Mouse (Mus musculus) midbrain, embryonic 16.5 days (tissue): ENCODE results near the gene Smarcb1. TPM values are rescaled to one million over a fixed set of nuclear protein-coding genes. Genes with fewer than 3 reads are reported as not detected.

Experiments
- ATAC-seq: fragments of 200-750 bp; cut with Nextera tagmentation; 2 replicates; pipeline ENCODE4 v1.8.0; 2017; ENCODE audit warnings: moderate TSS enrichment
- H3K27ac ChIP-seq: fragments of 300-500 bp; sonication (generic); 2 replicates; pipeline ENCODE4 v1.5.1; 2014; ENCODE audit warnings: mild to moderate bottlenecking, low read length, mixed read lengths
- H3K27me3 ChIP-seq: fragments of 300-500 bp; sonication (generic); 2 replicates; pipeline ENCODE4 v1.6.1; 2014; ENCODE audit warnings: low read depth, low read length, mixed read lengths; ENCODE audit not compliant: control insufficient read depth, insufficient read depth
- H3K36me3 ChIP-seq: fragments of 300-500 bp; sonication (generic); 2 replicates; pipeline ENCODE4 v1.6.1; 2014; ENCODE audit warnings: mild to moderate bottlenecking, low read length, moderate library complexity, mixed read lengths; ENCODE audit not compliant: control insufficient read depth, insufficient read depth
- H3K4me1 ChIP-seq: fragments of 300-500 bp; sonication (generic); 2 replicates; pipeline ENCODE4 v1.6.1; 2014; ENCODE audit warnings: mild to moderate bottlenecking, low read length, mixed read lengths; ENCODE audit not compliant: control insufficient read depth, insufficient read depth
- H3K4me2 ChIP-seq: fragments of 300-500 bp; sonication (generic); 2 replicates; pipeline ENCODE4 v1.6.1; 2014; ENCODE audit warnings: mild to moderate bottlenecking, low read length, mixed read lengths
- H3K4me3 ChIP-seq: fragments of 300-500 bp; sonication (generic); 2 replicates; pipeline ENCODE4 v1.5.1; 2014; ENCODE audit warnings: low read depth, mild to moderate bottlenecking, low read length, moderate library complexity, mixed read lengths
- H3K9ac ChIP-seq: fragments of 300-500 bp; sonication (generic); 2 replicates; pipeline ENCODE4 v1.6.1; 2014; ENCODE audit warnings: low read depth, low read length, mixed read lengths
- H3K9me3 ChIP-seq: fragments of 300-500 bp; sonication (generic); replicated peaks from 2 replicates; pipeline ENCODE4 v1.6.1; 2014; ENCODE audit warnings: mild to moderate bottlenecking, low read length, mixed read lengths; ENCODE audit not compliant: control insufficient read depth, poor library complexity, severe bottlenecking
- WGBS: fragments of 180-500 bp; shearing (Covaris S2); extraction: QIAGEN DNeasy Blood & Tissue Kit; methylation state at CpG from one replicate; pipeline ENCODE4 v1.1.7; 2014; 5-methylcytosine and 5-hydroxymethylcytosine counted together
- polyA plus RNA-seq: library from polyadenylated mRNA; unstranded; fragments of >200 nt; fragmentation: Nextera tagmentation; extraction: Ambion mirVana; gene quantifications from 2 replicates; pipeline ENCODE4 v1.2.1, GENCODE M21; 2015

Gene Smarcb1
- polyA plus RNA-seq, 1 experiment from 2014 or later: 262 TPM

DNA sequence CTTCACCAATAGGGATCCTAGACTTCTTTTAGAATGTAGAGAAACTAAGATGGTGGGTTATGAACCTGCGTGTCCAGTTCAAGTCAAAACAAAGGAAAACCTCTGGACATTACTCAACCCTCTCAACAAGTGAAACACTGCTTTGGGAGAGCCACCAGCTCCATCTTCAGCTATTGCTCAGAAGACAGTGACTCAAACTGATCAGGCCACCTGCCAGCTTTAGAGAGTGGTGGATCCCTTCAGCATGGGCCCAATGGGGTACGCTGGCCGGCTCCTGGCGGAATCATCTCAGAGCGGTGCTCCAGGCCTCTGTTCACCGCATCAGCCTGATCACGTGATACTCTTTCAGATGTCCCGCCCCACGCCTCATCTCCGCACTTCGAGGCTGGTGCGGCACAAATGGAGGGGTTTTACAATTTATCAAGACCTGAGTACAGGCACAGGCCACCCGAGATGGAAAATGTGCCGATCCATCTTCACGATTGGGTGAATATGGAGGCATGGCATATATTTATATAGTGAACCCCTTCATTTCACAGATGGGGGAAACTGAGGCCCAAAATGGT, 65.9 kb downstream of the Smarcb1 start:
- no peak overlapping the region for H3K4me3 ChIP-seq
- peaks cover 20% of the 10 kb centered on the region for H3K4me1 ChIP-seq
- WGBS: 88% methylated on average over 15 of the region's 15 CpGs
- H3K27ac ChIP-seq: no peak overlapping the region
- no peak for ATAC-seq
- H3K9me3 ChIP-seq: no peaks in the 10 kb centered on the region
- H3K27me3 ChIP-seq: no peaks in the 10 kb centered on the region
- H3K9ac ChIP-seq: no peak overlapping the region
- peaks cover 2% of the 10 kb centered on the region; the same call in 1 of the 2 replicates for H3K36me3 ChIP-seq
- no peak overlapping the region for H3K4me2 ChIP-seq

DNA sequence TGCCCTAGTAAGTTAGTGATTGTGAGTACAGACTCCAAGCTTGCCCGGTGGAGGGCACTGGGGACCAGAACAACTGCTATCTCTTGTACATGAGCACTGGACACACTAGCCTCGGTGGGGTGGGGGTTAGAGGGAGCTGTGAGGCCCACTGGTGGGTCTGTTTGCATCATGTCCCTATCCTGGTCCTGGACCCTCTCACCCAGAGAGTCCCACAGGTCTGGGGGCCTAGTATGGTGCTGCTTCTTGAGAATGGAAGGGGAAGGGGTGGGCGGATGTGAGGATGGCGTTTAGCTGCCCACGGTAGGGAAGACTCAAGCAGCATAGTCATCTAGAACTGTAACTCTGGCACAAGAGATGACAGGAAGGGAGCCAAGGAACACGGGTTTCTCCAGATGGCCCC, 66.6 kb downstream of the Smarcb1 start:
- no peak overlapping the region for H3K9ac ChIP-seq
- no peak overlapping the region for H3K4me3 ChIP-seq
- H3K4me2 ChIP-seq: no peak overlapping the region
- WGBS: 89% methylated on average over 6 of the region's 6 CpGs
- H3K9me3 ChIP-seq: no peaks in the 10 kb centered on the region
- peaks cover 2% of the 10 kb centered on the region; the same call in 1 of the 2 replicates for H3K36me3 ChIP-seq
- no peaks in the 10 kb centered on the region for H3K27me3 ChIP-seq
- H3K4me1 ChIP-seq: peaks cover 17% of the 10 kb centered on the region
- no peak overlapping the region for H3K27ac ChIP-seq
- no peak for ATAC-seq

DNA sequence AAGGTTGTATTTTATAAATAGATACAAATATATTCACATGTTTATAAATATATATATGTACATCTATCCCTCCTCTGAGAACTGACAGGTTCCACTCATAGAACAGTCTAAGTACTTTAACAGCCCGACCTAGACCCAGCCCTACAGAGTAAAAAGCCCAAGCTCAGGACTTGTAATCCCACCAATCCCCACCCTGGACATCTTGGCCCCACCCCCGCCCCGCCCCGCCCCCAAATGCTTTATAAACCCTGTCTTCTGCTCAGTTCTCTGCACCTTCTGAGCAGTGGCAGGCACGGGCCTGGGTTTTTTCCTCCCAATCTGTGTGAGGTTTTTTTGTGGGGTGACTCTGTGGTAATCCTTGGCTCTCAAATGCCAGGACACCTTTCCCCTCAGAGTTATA, 67.3 kb downstream of the Smarcb1 start:
- H3K27me3 ChIP-seq: no peaks in the 10 kb centered on the region
- no peak; the same call in 1 of the 2 replicates for ATAC-seq
- no peak overlapping the region for H3K27ac ChIP-seq
- WGBS: 45% methylated on average over 5 of the region's 5 CpGs
- H3K9me3 ChIP-seq: no peaks in the 10 kb centered on the region
- no peak overlapping the region for H3K4me3 ChIP-seq
- peaks cover 17% of the 10 kb centered on the region for H3K4me1 ChIP-seq
- H3K36me3 ChIP-seq: peaks cover 2% of the 10 kb centered on the region; the same call in 1 of the 2 replicates
- no peak overlapping the region for H3K4me2 ChIP-seq
- no peak overlapping the region for H3K9ac ChIP-seq

DNA sequence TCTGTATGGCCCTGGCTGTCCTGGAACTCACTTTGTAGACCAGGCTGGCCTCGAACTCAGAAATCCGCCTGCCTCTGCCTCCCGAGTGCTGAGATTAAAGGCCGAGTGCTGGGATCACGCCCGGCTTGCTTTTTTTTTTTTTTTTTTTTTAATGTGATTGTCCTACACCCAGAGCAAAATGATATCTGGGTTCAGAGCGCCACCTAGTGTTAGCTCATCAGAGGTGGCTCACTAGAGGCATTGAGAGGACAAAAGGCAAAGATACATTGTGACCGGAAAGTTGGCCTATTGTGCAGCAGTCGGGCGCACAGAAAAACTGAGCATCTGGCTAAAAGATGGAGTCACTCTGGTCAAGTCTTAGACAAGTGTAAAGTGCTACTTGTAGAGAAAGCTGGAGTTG, 68.0 kb downstream of the Smarcb1 start:
- no peak overlapping the region for H3K4me3 ChIP-seq
- no peaks in the 10 kb centered on the region for H3K9me3 ChIP-seq
- H3K4me1 ChIP-seq: peaks cover 11% of the 10 kb centered on the region
- H3K9ac ChIP-seq: no peak overlapping the region
- peaks cover 2% of the 10 kb centered on the region; the same call in 1 of the 2 replicates for H3K36me3 ChIP-seq
- H3K4me2 ChIP-seq: no peak overlapping the region
- peak; percentile 47; the same call in 1 of the 2 replicates for ATAC-seq
- H3K27me3 ChIP-seq: no peaks in the 10 kb centered on the region
- WGBS: 18% methylated on average over 10 of the region's 10 CpGs
- no peak overlapping the region for H3K27ac ChIP-seq

DNA sequence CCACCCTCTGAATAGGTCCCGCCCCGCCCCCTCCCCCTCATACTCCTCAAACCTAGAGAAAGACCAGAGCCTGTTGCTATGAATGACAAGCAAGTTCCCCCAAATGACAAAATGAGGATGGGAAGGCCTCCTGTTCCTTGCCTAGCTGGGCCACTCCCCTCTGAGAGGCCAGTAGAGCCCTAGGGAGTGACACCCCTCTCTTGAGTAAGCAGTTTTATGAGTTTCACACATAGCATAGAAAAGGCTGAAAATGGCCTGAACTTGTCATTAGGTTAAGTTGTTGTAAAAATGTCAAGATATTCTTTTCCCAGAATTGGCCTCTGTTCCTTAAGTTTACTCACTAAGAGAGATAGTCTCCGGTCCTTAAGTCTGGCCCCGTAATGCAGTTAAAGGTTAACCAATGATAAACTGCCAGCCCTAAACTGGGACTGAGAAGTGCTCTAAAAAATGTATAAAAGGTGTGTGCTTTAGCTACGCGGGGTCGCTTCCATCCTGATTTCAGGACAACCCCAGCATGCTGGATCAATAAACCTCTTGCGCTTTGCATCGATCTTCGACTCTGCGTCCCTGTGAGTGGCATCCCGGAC, 68.8 kb downstream of the Smarcb1 start:
- WGBS: 97% methylated on average over 12 of the region's 12 CpGs
- Histone ChIP-seq H3K9ac (no peak overlapping the region), H3K27ac (no peak overlapping the region), H3K36me3 (0 out of 2 replicates have a peak, but pooled peaks cover 2% of the 10 kb centered on the region), H3K4me1 (peaks cover 5% of the 10 kb centered on the region; the same call in 1 of the 2 replicates), H3K4me2 (no peak overlapping the region), H3K9me3 (no peaks in the 10 kb centered on the region), H3K27me3 (no peaks in the 10 kb centered on the region), H3K4me3 (no peak overlapping the region)
- ATAC-seq: no peak

DNA sequence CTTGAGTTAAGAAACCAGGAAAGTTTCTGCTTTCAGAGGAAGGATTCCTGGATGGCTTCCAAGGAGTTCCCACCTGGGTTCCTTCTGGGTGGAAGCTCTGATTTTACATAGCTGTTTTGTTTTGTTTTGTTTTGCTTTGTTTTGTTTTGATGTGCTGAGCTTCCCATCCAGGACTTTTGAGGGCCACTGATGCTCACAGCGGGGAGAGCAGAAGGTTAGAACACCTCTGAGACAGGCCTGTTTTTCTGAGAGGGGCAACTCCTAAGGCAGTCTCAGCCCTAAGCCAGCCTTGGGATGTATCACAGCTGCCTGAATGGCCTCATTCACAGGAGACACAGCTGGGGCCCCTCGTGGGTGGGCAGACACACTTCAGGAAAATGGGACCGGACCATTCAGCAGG, 69.7 kb downstream of the Smarcb1 start:
- ATAC-seq: no peak
- Histone ChIP-seq H3K4me1 (peaks cover 5% of the 10 kb centered on the region; the same call in 1 of the 2 replicates), H3K9ac (no peak overlapping the region), H3K27me3 (no peaks in the 10 kb centered on the region), H3K9me3 (no peaks in the 10 kb centered on the region), H3K4me2 (no peak overlapping the region), H3K36me3 (no peaks in the 10 kb centered on the region), H3K27ac (no peak overlapping the region), H3K4me3 (no peak overlapping the region)
- 38% methylated on average over 3 of the region's 3 CpGs for WGBS

DNA sequence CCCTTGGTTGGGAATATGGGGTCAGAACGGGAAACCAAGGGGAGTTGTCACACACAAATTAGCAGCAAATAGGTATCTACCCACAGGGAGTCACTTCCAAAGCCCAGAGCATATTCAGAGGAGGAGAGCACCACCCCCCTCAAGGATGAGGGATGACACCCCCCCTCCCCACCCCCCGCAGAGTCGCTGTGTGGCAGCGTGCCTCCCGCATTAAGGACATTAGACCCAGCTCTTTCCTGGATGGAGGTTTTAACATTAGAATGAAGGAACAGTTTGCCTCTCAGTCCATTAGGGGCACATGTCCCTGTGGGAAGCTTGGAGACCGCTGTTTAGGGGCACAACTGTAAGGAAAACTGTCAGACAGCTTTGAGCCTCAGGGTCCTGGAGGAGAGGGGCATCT, 70.3 kb downstream of the Smarcb1 start:
- WGBS: 3% methylated on average over 6 of the region's 6 CpGs
- Histone ChIP-seq H3K27me3 (no peaks in the 10 kb centered on the region), H3K4me1 (peaks cover 5% of the 10 kb centered on the region; the same call in 1 of the 2 replicates), H3K27ac (no peak overlapping the region), H3K4me2 (no peak overlapping the region), H3K9ac (no peak overlapping the region), H3K36me3 (no peaks in the 10 kb centered on the region), H3K4me3 (no peak overlapping the region), H3K9me3 (no peaks in the 10 kb centered on the region)
- no peak for ATAC-seq

DNA sequence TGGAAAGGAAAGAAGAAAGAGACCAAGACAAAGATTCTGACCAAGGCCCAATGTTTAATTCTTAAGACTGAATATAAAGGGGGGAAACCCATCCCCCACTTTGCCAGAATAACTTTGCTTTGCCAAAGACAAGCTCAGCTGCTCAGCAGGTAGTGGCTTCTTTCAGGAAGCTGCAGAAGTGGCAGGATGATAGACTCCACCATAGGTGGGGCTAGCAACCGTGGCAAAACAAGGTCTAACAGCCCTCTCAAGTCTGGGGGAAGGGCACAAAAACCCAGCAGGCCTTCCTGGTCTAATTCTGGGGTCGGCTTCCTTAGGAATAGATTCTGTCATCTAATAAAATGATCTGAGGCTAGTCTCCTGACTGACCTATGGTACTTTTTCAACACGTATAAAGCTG, 73.0 kb downstream of the Smarcb1 start:
- Histone ChIP-seq H3K9ac (no peak overlapping the region), H3K4me3 (no peak overlapping the region), H3K36me3 (no peaks in the 10 kb centered on the region), H3K4me1 (peaks cover 5% of the 10 kb centered on the region; the same call in 1 of the 2 replicates), H3K27ac (no peak overlapping the region), H3K27me3 (no peaks in the 10 kb centered on the region), H3K9me3 (no peaks in the 10 kb centered on the region), H3K4me2 (no peak overlapping the region)
- no peak for ATAC-seq
- WGBS: 23% methylated on average over 3 of the region's 3 CpGs
